ENCODE assay signal across 21 mouse cellular contexts in the genomic region with DNA sequence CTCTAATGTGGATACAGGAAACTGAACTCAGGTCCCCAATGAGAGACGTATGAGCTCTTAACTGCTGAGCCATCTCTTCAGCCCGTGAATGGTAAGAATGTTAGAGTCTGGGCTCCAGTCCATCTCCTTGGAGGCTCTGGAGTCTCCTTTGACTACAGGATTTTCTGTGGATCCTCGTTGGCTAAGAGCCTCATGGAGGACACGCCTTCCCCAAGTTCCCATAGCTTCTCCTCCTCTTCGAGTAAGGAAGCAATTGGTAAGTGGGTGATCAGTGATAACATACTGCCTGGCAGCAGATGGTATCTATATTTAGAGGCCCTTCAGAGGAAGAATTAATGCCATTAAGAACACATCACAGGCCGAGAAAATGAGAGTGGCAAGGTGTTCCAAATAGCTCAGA.
A peak's percentile ranks its signal among the peaks of the same experiment; 100 is the strongest.
DNase-seq lines count a peak whose midpoint lies in the region; ATAC-seq and TF ChIP-seq lines count a peak whose summit lies in the region.
"Had no signal": no experiment of that assay in that cellular context is flagged by ENCODE, and none has a peak within 500 bp of the region (broad histone marks: within the 10 kb centered on the region; RNA-seq: fewer than 3 reads in every experiment).

No protein-coding gene starts in this region.

- DNase-seq in cerebellum, adult 11-12 months, result peak; percentile 68
- DNase-seq in lung, embryonic 14.5 days, result peak; percentile 13
- no peak for DNase-seq in lung, postnatal 25 days (ENCODE audit: low spot score)
- DNase-seq in cerebellum, postnatal 25 days, result peak; percentile 61 to 64
- DNase-seq in right cerebral cortex, postnatal 25 days, result peak; percentile 47
- no peak for DNase-seq in gastrocnemius, postnatal 36 days
- DNase-seq in gastrocnemius, postnatal 10 days, result no peak
- DNase-seq: adrenal gland, postnatal 14 days; liver, postnatal 0 days; spleen, adult 18-20 months; thymus, postnatal 14 days had no signal

- no peak overlapping the region for H3K27ac ChIP-seq in lung, embryonic 14.5 days (ENCODE audit: low read depth)
- H3K27ac ChIP-seq: embryonic facial prominence, embryonic 13.5 days; forebrain, embryonic 10.5 days; heart, embryonic 15.5 days; hindbrain, embryonic 10.5 days; stomach, embryonic 15.5 days had no signal

- H3K27me3 ChIP-seq in lung, embryonic 14.5 days (ENCODE audit: insufficient read depth, low read length), result no peaks in the 10 kb centered on the region
- H3K27me3 ChIP-seq: CH12.LX; embryonic facial prominence, embryonic 13.5 days; heart, embryonic 15.5 days; megakaryocyte, embryonic 14.5 days; stomach, embryonic 15.5 days had no signal

- H3K4me3 ChIP-seq in lung, embryonic 14.5 days (ENCODE audit: low read depth, low read length), result no peak overlapping the region
- H3K4me3 ChIP-seq: embryonic facial prominence, embryonic 13.5 days; forebrain, embryonic 10.5 days; heart, embryonic 15.5 days; hindbrain, embryonic 10.5 days; megakaryocyte, embryonic 14.5 days; stomach, embryonic 15.5 days had no signal

- H3K4me2 ChIP-seq in lung, embryonic 14.5 days, result no peak overlapping the region
- H3K4me2 ChIP-seq: embryonic facial prominence, embryonic 13.5 days; heart, embryonic 15.5 days; stomach, embryonic 15.5 days had no signal

- no peaks in the 10 kb centered on the region for H3K4me1 ChIP-seq in lung, embryonic 14.5 days (ENCODE audit: insufficient read depth)
- H3K4me1 ChIP-seq: heart, embryonic 15.5 days; megakaryocyte, embryonic 14.5 days; stomach, embryonic 15.5 days had no signal

- TF ChIP-seq CTCF in lung, embryonic 14.5 days (IDR thresholded peaks at IDR 0.05; ENCODE audit: low read depth), result no peak

- no peak overlapping the region for H3K9ac ChIP-seq in lung, embryonic 14.5 days
- H3K9ac ChIP-seq: embryonic facial prominence, embryonic 13.5 days; heart, embryonic 15.5 days; liver, postnatal 0 days; stomach, embryonic 15.5 days had no signal

- no peak for ATAC-seq in cerebellum, adult (ENCODE audit: insufficient number of reproducible peaks, low FRiP score, low TSS enrichment)
- no peak for ATAC-seq in lung, embryonic 14.5 days (ENCODE audit: insufficient read depth)
- ATAC-seq: inflammation-experienced regulatory T-cells, adult 6 months; liver, postnatal 0 days; midbrain, embryonic 16.5 days had no signal

- no peaks in the 10 kb centered on the region for H3K36me3 ChIP-seq in lung, embryonic 14.5 days (ENCODE audit: insufficient read depth)
- H3K36me3 ChIP-seq: embryonic facial prominence, embryonic 13.5 days; forebrain, embryonic 10.5 days; heart, embryonic 15.5 days; hindbrain, embryonic 10.5 days; stomach, embryonic 15.5 days had no signal

- WGBS in lung, embryonic 14.5 days, result 56% methylated on average over 6 of the region's 6 CpGs

- intact Hi-C loops in gastrocnemius, postnatal 36 days (cut with DNase I), result no loop called here

- H3K9me3 ChIP-seq in lung, embryonic 14.5 days (ENCODE audit: low read depth, low read length), result no peaks in the 10 kb centered on the region
- H3K9me3 ChIP-seq: embryonic facial prominence, embryonic 13.5 days; forebrain, embryonic 10.5 days; heart, embryonic 15.5 days; hindbrain, embryonic 10.5 days; stomach, embryonic 15.5 days had no signal

Comparison
In these comparisons a context has a peak if more than half of its experiments do, and no peak if none do; other contexts are left out.
1. DNase-seq: peak in cerebellum, adult 11-12 months (single experiment), lung, embryonic 14.5 days (single experiment), cerebellum, postnatal 25 days (2 of 2) and right cerebral cortex, postnatal 25 days (single experiment); none in lung, postnatal 25 days (single experiment), gastrocnemius, postnatal 36 days (0 of 2) and gastrocnemius, postnatal 10 days (single experiment).